Mouse (Mus musculus): ENCODE measurements around the gene Hspa13.

The Hspa13 gene

GRCm38 (mm10) chr16:75766388-75767249 is at the start of gene Hspa13:
Gene Hspa13 (minus strand): TSS chr16:75767104.
- DNase-seq, result peak; percentile 97

DNA sequence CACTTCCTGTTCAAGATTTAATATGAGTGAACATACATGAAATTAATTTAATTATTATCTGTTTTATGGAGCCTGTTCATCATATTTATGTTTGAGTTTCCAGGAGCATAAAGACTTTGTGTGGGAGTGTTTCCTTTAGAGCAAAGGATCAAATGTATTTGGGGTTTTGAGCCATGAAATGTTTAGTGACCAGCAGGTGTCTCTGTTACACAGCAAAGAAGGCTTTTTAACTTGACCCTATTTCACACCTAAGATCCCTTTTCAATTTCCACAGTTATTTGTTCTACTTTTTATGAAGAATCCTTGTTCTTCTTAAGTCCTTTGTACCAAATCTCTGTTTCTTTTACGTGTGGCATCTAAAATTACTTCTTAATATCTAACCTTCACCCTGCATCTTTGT is 12.4 kb upstream of the Hspa13 start:
- DNase-seq, result peak in 1 of 2 experiments; percentile 14

GRCm38 (mm10) chr16:75773222-75773621 is 6.3 kb upstream of the Hspa13 start:
- DNase-seq, result no peak

- DNase-seq, result peak in 1 of 2 experiments; percentile 9
Observed at GRCm38 (mm10) chr16:75767250-75768002, 522 bp upstream of the Hspa13 start.

DNA sequence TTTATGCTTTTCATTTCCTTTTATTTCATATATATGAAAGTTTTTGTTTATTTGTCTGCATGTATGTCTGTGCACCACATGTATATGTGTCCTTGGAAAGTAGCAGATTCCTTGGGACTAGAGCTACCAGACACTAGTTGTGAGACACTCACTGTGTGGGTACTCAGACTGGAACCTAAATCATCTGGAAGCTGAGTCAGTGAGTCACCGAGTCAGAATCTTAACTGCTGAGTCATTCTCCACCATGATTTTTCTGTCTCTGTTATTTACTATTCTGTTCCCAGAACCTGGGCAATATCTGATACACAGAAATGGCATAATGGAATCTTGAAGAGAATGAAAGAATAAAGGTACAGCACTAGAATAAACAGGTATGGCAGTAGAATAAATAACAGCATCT is 14.0 kb downstream of the Hspa13 start:
- no peak for DNase-seq

DNA sequence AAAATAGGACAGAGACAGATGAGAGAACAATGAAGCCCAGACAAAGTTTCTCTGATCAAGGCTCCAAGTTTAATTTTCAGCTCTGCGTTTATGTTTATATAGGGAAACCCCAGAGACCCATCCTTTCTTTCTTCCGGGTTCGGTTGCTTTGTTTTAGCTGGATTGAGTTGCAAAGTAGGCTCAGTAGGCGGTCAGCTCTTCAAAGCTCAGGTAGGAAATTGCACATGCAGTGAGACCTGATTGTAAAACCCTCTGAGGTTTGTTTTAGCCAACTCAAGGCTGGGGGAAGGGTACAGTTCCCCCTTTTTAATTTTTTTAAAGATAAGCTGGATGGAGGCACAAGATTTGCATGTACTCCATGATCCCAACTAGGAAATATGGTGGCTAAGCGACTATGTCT is 16.8 kb downstream of the Hspa13 start:
- no peak for DNase-seq

DNA sequence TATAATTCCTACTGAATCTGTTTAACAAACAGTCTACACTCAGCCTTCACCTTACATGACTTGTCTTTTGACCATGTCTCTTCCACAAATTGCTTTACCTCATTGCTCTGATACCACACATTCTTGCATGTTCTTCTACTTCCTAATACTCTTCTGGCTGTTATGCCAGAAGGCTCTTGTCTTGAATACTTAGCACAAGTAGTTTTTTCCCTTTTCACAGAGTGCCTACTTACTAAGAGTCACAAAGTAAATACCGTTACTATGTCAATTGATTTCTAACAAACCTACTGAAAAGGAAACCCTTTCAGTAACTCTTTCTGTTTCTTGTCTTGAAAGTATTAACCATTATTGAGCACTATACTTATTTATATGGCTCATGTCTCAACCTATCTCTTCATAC is 18.0 kb downstream of the Hspa13 start:
- no peak for DNase-seq

GRCm38 (mm10) chr16:75744014-75744413 is 22.9 kb downstream of the Hspa13 start:
- DNase-seq, result no peak

DNA sequence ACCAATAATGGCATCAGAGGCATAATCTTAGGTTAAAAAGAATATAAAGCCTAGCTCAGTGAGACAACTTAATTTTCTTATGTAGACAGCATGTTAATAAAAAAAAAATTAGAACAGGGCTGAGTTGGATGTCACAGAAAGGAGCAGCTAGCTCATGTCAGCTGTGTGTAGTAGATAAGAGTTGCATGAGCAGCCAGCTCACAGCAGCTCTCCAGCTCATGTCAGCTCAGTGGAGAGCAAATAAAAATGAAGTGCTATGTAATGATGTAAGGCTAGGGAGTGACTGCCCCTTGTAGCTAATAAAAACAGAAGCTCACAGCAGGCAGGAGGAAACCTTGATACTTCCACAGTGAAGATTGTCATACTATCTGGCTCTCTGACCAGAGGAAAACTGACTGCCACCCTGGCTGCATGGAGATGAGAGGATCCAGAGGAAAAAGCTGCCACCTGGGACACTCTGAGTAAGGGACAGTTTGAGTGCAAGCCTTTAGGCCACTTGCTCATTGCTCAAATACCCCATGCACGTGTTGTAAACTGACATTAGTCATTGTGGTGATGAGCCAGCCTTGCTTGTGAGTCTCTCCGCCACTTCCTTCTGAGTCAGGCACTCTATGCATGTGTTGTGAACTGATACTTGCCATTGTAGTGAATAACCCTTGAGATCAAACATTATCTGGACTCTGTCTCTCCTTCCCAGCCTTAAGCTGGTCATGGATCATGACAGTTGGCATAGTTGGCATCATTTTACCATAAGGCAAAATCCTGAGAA is 49.3 kb downstream of the Hspa13 start:
- DNase-seq, result no peak

- peak; percentile 21 to 52 for DNase-seq
Observed at GRCm38 (mm10) chr16:75696176-75696575, 70.7 kb downstream of the Hspa13 start.
